Mouse (Mus musculus) induced T-regulatory cell, adult 2 months (primary cell): ENCODE measurements around the gene Ubald2.
A peak's percentile ranks its signal among the peaks of the same experiment; 100 is the strongest.

ENCODE experiments used
- DNase-seq: peaks from one replicate; pipeline ENCODE4 v3.0.0-alpha.2; 2012; ENCODE audit warnings: low read depth

The Ubald2 gene

DNA sequence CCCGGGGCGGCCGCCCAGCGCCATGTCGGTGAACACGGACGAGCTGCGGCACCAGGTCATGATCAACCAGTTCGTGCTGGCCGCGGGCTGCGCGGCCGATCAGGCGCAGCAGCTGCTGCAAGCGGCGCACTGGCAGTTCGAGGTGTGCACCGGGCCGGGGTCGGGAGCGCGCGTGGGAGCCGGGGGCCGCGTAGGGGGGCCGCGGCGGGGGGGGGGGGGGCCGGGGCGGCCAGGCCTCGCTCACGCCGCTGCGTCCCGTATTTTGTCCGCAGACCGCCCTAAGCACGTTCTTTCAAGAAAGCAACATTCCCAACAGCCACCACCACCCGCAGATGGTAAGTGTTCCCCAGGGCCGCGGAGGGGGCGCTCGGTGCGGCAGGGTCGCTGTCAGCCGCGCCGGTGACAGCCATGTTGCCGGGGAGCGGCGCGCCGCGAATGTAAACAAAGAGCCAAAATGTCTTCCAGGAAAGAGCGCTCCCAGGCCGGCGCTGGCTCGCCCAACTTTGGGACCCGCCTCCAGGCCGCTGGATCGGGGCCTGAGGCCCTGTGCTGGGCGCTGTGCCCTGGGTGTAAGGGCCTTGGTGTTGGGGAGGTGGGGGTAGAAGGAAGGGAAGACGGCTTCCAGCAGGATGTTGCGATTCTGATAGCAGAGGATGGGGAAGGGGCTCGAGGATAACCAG, 533 bp downstream of the Ubald2 start:
- peak; percentile 77 for DNase-seq

DNA sequence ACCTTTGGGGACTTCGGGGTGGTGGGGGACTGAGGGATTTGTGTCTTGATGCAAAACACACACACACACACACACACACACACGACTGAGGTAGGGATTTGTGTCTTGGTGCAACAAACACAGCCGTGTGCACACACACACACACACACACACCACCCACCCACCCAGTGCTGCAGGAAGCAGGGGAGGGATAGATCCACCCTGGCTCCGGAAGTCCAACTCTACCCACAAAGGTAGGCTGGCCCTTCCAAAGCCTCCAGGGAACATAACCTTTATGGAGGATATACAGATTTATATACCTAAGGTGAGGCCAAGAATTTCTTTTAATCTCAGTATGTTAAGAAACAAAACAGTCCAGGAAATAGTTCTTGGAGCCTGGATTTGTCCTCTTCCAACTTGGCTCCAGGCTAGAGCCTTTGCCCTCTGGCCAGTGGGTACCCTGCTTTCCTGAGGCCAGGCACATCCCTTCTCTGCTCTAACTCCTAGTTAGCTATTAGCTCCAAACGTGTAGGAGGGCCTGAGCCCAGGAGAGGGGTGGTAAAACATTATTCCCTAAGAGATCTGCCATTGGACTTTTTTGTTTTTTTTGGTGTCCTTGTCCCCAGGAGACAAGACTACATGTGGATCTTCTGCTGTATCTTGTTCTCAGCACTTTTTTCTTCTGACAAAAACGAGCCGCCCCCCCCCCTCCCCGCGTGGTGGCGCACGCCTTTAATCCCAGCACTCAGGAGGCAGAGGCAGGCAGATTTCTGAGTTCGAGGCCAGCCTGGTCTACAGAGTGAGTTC, 1.3 kb downstream of the Ubald2 start:
- DNase-seq, result peak; percentile 70

DNA sequence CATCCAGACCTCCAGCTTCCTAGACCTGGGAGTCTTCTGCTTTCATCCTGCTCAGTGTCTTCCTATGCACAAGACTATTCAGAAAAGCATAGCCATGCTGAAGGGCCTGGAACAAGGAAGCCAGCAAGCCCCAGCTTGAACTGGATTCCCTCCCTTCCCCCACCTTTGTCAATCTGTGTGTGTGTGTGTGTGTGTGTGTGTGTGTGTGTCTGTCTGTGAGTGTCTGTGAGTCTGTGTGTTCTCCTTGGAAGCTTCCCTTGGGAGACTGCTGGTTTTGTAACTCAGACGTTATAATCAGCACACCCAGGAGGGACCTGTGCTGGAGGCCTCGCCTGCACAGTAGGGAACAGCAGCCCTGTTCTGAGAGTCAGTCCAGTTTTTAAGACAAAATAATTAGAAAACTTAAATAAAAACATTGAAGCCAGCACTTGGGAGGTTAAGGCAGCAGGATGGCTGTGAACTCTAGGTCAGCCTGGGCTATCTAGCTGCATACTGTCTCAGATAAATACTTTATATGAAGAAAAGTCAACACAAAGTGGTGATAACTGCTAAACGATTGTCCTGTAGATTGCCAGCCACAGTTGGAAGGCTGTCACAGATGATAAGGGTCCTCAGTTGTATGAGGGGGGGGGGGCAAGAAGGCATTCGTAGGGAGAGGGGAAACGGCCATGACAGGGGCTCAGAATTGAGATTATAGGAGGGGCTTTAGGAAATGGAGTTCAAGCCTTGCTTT, 2.3 kb downstream of the Ubald2 start:
- peak; percentile 54 for DNase-seq

DNA sequence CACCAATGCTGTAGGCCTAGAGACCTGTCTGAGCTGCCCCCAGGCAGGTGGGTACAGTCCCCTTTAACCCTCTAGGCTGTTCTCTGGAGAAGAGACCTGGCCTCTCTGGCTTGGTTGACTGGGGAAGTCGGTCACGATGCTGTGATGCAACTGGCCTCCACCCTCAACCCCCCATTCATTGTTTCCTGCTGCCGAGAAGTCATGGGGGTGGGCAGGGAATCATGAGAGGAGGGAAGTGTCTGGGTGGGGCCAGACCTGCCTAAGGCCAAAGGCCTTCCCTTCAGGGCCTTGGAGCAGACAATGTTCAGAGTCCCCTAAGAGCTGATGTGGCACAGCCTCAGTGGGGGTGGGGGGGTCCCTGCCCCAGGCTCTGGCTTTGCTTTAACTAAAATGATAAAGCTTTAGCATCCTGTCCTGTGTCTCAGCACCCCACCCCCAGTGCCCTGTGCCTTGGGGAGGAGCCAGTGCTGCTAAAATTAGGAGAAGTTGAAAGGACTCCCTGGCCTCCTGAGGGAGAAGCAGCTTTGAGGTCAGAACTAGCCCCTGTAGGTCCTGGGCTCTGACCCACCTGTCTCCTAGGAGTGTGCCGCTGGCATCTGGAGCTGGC, 2.9 kb downstream of the Ubald2 start:
- DNase-seq, result peak; percentile 68

DNA sequence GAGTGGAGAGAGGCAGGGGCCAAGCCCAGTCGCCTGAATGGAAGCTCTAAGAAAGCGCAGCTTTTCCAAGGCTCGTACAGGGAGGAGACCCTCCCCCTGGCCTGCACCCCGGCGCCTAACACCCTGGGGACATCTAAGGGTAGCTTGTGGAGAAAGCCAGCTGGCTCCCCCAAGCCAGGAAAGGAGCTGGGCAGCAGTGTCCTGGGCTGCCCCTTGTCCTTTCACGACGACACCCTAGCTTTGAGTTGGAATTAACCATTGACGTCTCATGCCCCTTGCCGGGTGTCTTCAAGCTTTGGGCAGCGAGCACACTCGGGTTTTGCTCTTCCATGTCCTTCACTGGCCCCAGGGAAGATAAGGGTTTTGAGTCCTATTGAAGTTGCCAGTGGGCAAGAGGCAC, 3.6 kb downstream of the Ubald2 start:
- DNase-seq, result peak; percentile 37

DNA sequence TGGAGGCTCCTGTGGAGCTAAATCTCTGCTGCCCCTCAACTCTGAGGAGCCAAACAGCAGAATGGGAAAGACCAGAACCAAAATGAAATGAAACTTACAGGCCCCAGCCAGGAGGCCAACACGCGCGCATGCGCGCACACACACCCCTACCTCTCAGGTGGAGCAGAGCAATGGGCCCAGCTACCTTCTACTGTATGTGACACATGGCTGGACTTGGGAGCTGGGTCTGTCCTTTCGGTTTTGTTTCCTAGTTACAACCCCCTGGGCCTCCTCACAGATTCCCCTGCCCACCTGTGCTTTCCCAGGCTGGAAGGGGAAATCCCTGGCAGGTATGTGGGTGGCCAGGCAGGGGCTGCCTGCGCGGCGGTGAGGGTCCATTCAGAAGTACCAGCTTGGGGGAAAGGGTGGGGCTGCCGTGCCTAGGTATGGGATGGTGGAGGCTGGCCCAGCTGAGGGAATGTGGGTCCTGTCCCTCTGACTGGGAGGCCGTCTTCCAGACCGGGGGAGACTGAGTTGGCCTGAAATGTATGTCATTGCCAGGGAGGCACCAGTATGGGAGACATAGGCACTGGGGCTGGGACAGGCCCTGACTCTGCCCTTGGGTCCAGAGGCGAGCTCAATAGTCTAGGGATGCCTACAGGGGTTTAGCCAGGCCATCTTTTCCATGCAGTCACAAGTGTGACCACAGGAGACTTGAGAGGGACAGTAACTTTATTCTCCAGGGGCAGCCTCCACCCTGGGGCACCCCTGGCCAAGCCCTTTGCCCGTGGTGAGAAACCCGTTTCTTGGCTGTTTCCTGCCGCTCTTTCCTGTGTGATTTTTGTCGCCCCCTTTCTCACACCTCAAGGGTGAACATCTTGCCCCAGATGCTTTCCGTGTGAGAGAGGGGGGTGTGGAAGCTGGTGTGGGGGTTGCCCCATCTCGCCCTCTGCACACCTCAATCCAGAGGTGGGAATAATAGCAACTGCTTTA, 5.7 kb downstream of the Ubald2 start:
- peak; percentile 86 for DNase-seq

DNA sequence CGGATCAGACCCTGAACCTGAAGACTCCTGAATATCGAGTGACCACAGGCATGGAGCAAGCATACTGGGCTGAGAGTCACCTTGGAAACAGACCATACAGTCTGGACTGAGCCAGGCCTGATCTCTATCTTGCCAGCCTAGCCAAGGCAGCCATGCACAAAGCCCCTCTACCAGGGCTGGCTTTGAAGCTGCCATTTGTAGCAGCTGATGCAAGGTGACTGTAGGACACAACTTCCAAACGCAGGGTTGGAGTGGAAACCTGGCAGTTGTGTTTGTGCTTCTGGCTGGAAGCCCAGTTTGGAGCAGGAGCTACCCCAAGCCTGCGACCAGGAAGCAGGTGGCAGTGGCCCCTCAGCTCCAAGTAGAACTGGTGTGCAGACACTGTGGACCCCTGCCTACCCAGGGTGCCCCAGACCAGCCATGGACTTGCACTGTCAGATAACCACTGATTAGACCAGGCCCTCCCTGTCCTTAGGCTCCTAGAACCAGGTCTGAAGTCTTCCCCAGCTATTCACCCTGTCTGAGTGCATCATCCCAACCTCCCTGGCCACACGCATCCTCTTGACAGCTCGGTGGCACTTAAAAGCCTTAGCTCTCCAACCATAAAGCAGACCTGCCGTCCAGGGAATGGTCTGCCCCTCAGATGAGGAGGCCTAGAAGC, 6.6 kb downstream of the Ubald2 start:
- peak; percentile 51 for DNase-seq

DNA sequence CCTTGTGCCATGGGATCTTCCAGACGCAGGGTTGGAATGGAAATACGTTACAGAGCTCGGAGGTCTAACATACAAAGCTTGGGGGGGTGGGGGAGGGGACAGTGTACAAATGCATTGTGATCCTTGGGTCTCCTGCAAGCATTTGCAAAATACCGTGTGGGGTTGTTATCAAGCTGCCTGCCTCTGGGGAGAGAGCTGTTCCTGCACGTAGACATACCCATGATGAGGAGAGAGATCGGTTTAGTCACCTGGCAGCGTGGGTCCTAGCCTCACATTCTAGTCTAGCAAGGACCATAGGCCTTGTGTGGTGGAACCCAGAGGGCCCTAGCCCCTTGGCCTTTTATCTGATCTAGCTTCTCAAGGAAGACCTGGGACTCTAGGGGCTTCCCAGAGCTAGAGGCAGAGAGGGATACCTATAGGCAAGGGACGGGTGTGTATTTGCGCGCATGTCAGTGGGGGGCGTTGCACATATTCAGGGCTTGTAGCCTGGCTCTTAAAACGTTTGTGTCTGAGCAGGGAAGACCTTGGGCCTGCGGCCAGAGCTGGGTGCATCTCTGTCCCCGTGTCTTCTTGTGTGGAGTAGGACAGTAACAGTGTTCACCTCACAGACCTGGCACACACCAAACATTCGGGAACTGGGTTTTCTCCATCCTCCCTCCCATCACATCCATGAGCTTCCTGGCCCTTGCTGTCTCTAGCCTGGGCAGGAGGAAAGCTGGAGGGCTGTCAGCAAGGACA, 8.4 kb downstream of the Ubald2 start:
- DNase-seq, result peak; percentile 36

DNA sequence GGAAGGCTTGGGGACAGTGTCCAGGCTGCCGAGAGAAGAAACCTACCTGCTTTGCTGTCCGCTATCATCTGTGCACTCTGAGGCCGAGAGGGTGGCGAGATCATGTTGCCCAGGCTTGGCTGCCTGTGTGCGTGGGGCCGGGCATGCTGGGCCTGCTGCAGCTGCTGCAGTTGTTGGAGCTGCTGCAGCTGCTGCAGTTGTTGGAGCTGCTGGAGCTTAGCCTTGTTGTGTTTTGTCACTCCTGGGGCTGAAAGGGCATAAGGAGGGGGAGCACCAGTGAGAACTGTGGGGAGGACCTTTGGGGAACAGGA, 8.9 kb downstream of the Ubald2 start:
- DNase-seq, result no peak

DNA sequence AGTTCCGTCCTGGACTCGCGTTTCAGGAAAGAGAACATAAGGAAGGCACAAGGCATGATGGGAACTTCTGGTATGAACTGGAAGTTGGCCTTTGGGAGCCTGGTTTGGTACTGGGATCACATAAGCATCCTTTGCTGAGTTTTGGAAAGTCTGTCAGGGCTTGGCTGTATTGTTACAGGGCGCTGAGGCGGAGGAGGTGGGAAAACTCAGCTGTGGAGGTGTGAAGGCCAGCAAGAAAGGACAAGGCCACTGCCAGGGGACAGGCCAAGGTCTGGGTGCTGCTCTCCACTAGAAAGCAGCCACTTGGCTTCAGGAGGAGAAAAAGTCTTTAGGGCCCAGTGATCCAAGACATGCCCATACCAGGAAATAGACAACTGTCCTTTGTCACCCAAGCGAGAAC, 9.4 kb downstream of the Ubald2 start:
- no peak for DNase-seq

DNA sequence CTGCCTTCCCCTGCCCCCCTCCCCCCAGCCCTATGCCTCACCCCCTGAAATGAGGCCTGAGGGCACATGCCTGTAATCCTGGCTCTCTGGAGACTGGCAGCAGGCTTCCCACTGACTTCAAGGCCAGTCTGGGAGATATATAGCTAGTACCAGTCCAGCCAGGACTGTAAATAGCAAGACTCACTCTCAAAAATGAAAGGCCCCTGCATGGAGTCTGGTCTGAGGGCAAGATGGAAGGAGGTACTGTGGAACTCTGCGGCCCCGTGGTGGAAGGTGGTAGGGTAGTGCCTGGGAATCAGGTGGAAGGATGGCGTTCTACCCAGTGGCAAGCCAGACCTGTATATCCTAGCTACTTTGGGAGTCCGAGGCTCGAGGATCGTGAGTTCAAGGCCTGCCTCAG, 10.0 kb downstream of the Ubald2 start:
- no peak for DNase-seq

DNA sequence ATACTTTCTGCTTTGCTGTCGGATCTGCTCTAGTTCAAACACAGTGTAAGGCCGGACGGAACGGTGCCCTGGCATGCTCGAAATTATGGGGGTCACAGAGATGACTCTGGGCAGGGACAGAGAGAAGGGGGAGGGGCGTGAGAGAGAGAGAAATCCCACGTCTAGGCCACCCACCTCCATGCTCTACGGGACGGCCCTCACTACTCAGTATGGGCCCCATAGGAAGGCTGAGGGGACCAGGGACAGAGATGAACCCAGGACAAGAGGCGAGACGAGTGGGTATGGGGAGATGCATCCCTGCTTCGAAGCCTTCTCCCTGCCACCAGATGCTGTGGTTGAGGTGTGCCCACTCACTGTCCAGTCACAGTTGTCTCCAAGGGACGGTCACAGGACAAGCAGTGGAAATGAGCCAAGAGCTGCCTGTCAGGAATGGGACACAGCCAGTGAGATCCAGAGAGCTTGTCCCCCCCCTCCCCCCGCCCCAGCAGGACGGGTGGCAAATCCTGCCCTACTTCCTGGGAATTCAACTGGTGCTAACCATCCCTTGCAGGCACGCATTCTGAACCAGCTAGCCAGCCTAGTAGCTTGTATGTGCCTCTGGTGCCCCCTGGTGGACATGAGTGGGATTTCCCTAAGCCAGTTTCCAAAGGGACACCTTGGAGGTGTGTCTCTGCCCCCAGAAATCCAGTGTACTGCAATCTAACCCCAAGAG, 11.9 kb downstream of the Ubald2 start:
- DNase-seq, result peak; percentile 95

DNA sequence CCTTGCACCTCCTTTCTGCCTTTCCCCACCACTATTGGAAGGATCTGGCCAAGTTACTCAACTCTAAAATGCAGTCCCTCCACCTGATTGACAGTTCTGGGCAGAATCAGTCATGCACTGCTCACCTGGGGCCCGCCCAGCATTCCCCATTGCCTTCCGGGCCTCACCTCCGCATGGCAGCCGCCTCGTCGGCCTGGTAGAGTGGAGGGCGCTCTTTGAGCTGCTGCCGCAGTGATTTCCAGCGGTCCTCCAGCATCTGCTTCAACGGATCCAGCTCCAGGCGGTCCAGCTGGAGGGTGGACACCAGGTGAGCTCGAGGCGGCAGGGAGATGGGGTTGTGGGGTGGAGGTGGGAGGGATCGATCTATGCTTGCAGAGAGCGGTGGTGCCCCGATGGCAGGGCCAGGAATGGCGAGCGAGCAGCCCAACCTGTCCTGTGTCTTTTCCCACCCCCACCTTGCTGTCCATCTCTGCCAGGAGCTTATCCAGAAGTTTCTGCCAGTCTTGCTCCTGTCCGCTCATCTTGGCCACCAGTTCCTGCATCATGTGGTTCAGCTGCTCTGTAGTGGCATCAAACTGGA, 12.5 kb downstream of the Ubald2 start:
- no peak for DNase-seq

DNA sequence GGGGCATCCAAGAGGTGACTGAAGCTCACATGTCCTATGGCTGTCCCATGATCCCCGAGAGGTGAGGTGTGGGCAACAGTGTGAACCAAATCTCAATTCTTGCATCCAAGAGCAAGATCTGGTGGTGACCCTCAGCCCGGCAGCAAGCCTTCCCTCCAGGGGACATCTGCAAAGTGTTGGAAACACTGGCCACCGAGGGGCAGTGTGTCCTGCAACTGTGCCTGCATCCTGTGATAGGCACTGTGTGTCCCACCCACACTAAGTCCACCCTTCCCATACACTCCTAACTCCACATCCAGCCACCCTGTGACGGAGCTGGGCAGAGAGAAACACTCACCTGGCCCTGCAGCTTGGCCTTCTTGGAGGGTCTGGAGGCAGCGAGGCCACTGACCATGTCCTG, 13.9 kb downstream of the Ubald2 start:
- DNase-seq, result no peak

DNA sequence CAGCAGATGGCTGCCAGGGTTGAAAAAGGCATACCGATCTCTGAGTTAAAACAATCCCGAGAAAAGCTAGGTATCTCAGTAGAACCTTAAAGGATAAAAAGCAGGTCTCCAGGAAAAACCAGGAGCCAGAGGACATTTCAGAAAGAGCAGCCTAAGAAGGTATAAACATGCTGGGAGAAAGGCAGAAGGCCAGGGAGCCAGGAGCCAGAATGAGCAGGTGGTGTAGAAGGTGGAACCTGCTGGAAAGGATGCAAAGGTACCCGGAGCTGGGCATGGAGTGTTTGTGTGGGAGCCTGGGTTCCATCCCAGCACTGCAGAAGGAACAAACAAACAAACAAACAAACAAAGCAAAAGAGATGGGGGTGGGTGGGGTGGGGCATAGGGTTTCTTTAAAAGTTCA, 15.4 kb downstream of the Ubald2 start:
- DNase-seq, result no peak

DNA sequence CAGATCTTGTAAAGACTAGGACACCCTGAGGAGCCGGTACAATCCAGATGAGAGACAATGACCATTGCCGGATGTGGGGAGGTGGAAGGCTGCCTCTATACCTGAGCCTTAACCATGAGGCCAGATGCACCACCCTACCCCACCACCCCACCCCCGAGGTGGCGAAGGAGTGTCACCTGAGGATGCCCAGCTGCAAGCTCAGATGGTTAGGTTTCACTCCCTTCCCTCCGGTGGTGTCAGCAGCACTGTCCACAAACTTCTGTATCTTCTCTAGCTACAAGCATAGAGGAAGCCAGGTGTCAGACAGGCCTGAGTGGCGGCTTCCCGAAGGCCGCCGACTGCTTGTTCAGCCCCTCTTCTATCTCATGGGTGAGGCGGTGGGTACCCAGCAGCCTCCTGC, 20.0 kb downstream of the Ubald2 start:
- DNase-seq, result no peak

DNA sequence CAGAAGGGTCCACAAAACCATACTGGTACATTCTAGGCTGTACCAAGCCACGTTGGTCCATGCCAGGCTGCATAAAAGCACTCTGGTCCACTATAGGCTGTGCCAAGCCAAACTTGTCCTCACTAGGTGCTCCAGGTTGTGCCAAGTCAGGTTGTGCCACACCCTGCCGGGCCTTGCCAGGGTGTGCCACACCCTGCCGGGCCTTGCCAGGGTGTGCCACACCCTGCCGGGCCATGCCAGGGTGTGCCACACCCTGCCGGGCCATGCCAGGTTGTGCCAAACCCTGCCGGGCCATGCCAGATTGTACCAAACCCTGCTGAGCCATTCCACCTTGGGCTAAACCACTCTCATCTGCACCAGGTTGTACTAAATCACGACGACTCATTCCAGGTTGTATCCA, 22.3 kb downstream of the Ubald2 start:
- DNase-seq, result no peak

DNA sequence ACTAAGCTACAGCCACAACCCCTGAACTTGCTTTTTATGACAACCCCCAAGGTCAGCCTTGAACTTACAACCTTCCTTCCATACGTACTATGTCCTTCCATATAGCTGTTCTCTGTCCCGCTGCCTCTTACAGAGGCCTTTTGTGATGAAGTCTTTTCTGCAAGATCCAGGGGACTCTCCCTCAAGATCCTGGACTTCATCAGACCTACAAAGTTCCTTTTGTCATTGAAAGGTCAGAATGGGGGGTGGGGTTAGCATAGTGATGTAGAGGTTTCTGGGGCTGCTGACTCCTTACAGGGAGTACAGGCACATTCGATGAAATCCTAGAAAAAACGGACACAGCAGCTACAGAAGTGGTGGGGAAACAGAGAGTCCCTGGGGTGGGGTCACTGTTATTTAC, 25.9 kb downstream of the Ubald2 start:
- DNase-seq, result no peak

DNA sequence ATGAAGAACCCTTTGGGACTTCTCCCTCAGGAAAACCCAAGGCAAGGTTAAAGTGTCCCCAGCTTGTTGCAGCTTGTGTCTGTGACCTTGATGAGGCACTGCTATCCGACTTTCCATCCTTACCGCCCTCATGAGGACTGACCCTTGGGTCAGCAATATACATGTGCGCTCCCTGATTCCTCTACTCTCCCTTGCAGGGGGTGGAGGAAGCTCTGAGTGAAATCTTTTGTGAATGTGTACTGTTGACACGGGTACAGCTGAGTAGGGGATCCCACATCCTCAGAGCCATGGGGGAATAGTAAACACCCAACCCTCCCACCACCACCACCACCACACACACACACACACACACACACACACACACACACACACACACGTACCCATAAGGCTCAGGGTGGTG, 29.4 kb downstream of the Ubald2 start:
- DNase-seq, result no peak
